Mouse (Mus musculus): Measurements from ENCODE around the gene Sirt4. TPM values are rescaled to one million over a fixed set of nuclear protein-coding genes. Genes with fewer than 3 reads are reported as not detected.

Sirt4 gene
- 42.6 and 51.3 TPM in 2 replicates for polyA plus RNA-seq (2012; rRNA removed; ENCODE audit: low replicate concordance)

GRCm38 (mm10) chr5:115483947-115484920 lies at the start of gene Sirt4:
Gene Sirt4, minus strand, starts transcription at chr5:115484725.

GRCm38 (mm10) chr5:115506454-115507201 lies 22.1 kb upstream of the Sirt4 start, which contains the start of gene Pxn:
Gene Pxn, plus strand, starts transcription at chr5:115506676.

GRCm38 (mm10) chr5:115465642-115466420 lies 18.7 kb downstream of the Sirt4 start, which contains the start of gene Pla2g1b:
Gene Pla2g1b, plus strand, starts transcription at chr5:115466262.

DNA sequence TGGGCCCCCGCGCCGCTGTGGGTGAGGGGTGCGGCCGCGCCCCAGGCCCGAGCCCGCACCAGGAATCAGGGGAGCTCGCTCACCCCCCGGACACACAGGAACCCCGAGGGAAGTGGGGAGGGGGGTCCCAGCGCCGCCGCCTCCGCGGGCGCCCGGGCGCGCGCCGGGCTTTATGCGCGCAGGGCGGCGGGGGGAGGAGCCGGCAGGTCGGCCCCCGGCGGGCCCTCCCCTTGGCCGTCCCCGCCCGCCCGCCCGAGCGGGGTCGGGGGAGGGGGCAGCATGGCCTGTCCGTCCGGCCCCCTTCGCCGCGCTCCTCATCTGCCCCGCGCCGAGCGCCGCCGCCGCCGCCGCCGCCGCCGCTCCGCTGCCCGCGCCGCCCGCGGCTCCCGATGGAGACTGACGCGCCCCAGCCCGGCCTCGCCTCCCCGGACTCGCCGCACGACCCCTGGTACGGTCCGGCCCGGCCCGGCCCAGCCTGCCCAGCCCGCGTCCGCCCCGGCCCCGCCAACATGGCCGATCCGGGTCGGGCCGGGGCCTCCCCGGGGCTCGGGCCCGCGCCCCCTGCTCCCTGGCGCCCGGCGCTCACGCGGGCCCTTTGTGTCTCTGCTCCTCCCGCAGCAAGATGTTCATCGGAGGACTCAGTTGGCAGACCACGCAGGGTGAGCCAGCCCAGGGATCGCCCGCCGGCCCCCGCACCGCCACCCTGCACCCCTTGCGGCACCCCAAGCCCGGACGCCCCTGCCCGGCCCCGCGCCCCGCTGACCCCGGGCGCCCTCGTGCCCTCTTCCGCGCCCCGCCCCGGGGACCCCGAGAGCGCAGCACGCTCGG lies 55.0 kb downstream of the Sirt4 start, which contains the start of gene Msi1:
Gene Msi1, plus strand, starts transcription at position 241 of the 828 bp plus-strand sequence.

Other genes with a start within 250 kb of the Sirt4 start
- gene Pop5, start 248.9 kb downstream of the Sirt4 start, polyA plus RNA-seq (2012; rRNA removed; ENCODE audit: low replicate concordance) = 84.5 and 91.3 TPM in 2 replicates
- 184 and 207 TPM in 2 replicates for gene Rnf10, start 211.8 kb downstream of the Sirt4 start, polyA plus RNA-seq (2012; rRNA removed; ENCODE audit: low replicate concordance)
- 20.2 and 33.0 TPM in 2 replicates for gene Coq5, start 205.1 kb downstream of the Sirt4 start, polyA plus RNA-seq (2012; rRNA removed; ENCODE audit: low replicate concordance)
- 113 and 341 TPM in 2 replicates for gene Dynll1, start 183.7 kb downstream of the Sirt4 start, polyA plus RNA-seq (2012; rRNA removed; ENCODE audit: low replicate concordance)
- gene Srsf9, start 157.5 kb downstream of the Sirt4 start, polyA plus RNA-seq (2012; rRNA removed; ENCODE audit: low replicate concordance) = 30.6 and 58.8 TPM in 2 replicates
- gene Gatc, start 143.5 kb downstream of the Sirt4 start, polyA plus RNA-seq (2012; rRNA removed; ENCODE audit: low replicate concordance) = 15.2 and 15.5 TPM in 2 replicates
- gene Triap1, start 143.5 kb downstream of the Sirt4 start, polyA plus RNA-seq (2012; rRNA removed; ENCODE audit: low replicate concordance) = 19.0 and 26.8 TPM in 2 replicates
- gene Cox6a1, start 135.7 kb downstream of the Sirt4 start, polyA plus RNA-seq (2012; rRNA removed; ENCODE audit: low replicate concordance) = 2,308 and 3,139 TPM in 2 replicates
- 1.1 and 20.6 TPM in 2 replicates for gene Msi1, start 55.1 kb downstream of the Sirt4 start, polyA plus RNA-seq (2012; rRNA removed; ENCODE audit: low replicate concordance)
- gene Pla2g1b, start 18.5 kb downstream of the Sirt4 start, polyA plus RNA-seq (2012; rRNA removed; ENCODE audit: low replicate concordance) = 0.62 TPM in 1 of 2 replicates, not detected in the other
- gene Pxn, start 22.0 kb upstream of the Sirt4 start, polyA plus RNA-seq (2012; rRNA removed; ENCODE audit: low replicate concordance) = 77.3 and 92.5 TPM in 2 replicates
- gene Rplp0, start 74.7 kb upstream of the Sirt4 start, polyA plus RNA-seq (2012; rRNA removed; ENCODE audit: low replicate concordance) = 1,229 and 2,816 TPM in 2 replicates
- gene Gcn1l1, start 80.5 kb upstream of the Sirt4 start, polyA plus RNA-seq (2012; rRNA removed; ENCODE audit: low replicate concordance) = 38.2 and 66.2 TPM in 2 replicates
- gene Rab35, start 147.2 kb upstream of the Sirt4 start, polyA plus RNA-seq (2012; rRNA removed; ENCODE audit: low replicate concordance) = 55.5 and 68.7 TPM in 2 replicates
- 19.5 and 34.4 TPM in 2 replicates for gene Bicdl1, start 246.9 kb upstream of the Sirt4 start, polyA plus RNA-seq (2012; rRNA removed; ENCODE audit: low replicate concordance)

Data from subcutaneous adipose tissue, adult 2 months (tissue).